Mouse (Mus musculus) CD4-positive, CD25-positive, alpha-beta regulatory T cell, adult 4 months (primary cell): ENCODE measurements around the gene Pros1. TPM values are rescaled to one million over a fixed set of nuclear protein-coding genes. Genes with fewer than 3 reads are reported as not detected.
A peak's percentile ranks its signal among the peaks of the same experiment; 100 is the strongest.

Source experiments
- ATAC-seq: one replicate; pipeline ENCODE4 v1.8.0; 2017
- polyA plus RNA-seq, 2 experiments: library from polyadenylated mRNA; unstranded; fragments of 100-300 nt; shearing (Covaris generic); gene quantifications; one replicate each; pipeline ENCODE4 v1.2.1; 2017

Gene Pros1
- polyA plus RNA-seq, 2 experiments from 2014 or later, result 14.6 to 15.2 TPM

GRCm38 (mm10) chr16:62861455-62861854 is 7.3 kb downstream of the Pros1 start:
- no peak for ATAC-seq

- no peak for ATAC-seq
Observed at GRCm38 (mm10) chr16:62872688-62873117, 18.6 kb downstream of the Pros1 start.

GRCm38 (mm10) chr16:62873180-62873579 is 19.1 kb downstream of the Pros1 start:
- no peak for ATAC-seq

- ATAC-seq, result no peak
Observed at GRCm38 (mm10) chr16:62874065-62874464, 20.0 kb downstream of the Pros1 start.

GRCm38 (mm10) chr16:62895824-62896223 is 41.7 kb downstream of the Pros1 start:
- peak; percentile 68 for ATAC-seq

GRCm38 (mm10) chr16:62911364-62911763 is 57.3 kb downstream of the Pros1 start:
- no peak for ATAC-seq

- no peak for ATAC-seq
Observed at GRCm38 (mm10) chr16:62912246-62912645, 58.1 kb downstream of the Pros1 start.

- no peak for ATAC-seq
Observed at GRCm38 (mm10) chr16:62915530-62915929, 61.4 kb downstream of the Pros1 start.

- ATAC-seq, result no peak
Observed at GRCm38 (mm10) chr16:62922245-62922644, 68.1 kb downstream of the Pros1 start.

- ATAC-seq, result no peak
Observed at GRCm38 (mm10) chr16:62931341-62931740, 77.2 kb downstream of the Pros1 start.

- no peak for ATAC-seq
Observed at GRCm38 (mm10) chr16:62936316-62936715, 82.2 kb downstream of the Pros1 start.

GRCm38 (mm10) chr16:62940388-62941003 is 86.4 kb downstream of the Pros1 start:
- ATAC-seq, result peak; percentile 96

GRCm38 (mm10) chr16:62941763-62942162 is 87.7 kb downstream of the Pros1 start:
- ATAC-seq, result no peak

GRCm38 (mm10) chr16:62942418-62943410 is 88.6 kb downstream of the Pros1 start:
- no peak for ATAC-seq

GRCm38 (mm10) chr16:62958485-62958884 is 104.4 kb downstream of the Pros1 start:
- no peak for ATAC-seq

- ATAC-seq, result no peak
Observed at GRCm38 (mm10) chr16:62964361-62964763, 110.3 kb downstream of the Pros1 start.

- no peak for ATAC-seq
Observed at GRCm38 (mm10) chr16:62971673-62972332, 117.7 kb downstream of the Pros1 start.

- no peak for ATAC-seq
Observed at GRCm38 (mm10) chr16:62974926-62975325, 120.8 kb downstream of the Pros1 start.

Other genes with a start within 250 kb of the Pros1 start
- gene Nsun3, start 67.5 kb upstream of the Pros1 start, polyA plus RNA-seq, result 10 to 100 TPM; 19.2 to 31.6 TPM
- gene Stx19, start 39.6 kb upstream of the Pros1 start, polyA plus RNA-seq, result 1 to 10 TPM; 1.7 to 2.1 TPM
- 1 to 10 TPM; 7.4 to 8.6 TPM for gene Arl13b, start 7.3 kb upstream of the Pros1 start, polyA plus RNA-seq